Mouse (Mus musculus) adrenal gland, postnatal 10 days (tissue): ENCODE measurements at regions not wholly inside any gene's neighbourhood (a gene's known extent, or its start where the extent isn't known, plus 50 kb on each side); places are given as distances from the start of the nearest gene placed in this dataset.

Source experiments
- DNase-seq: peaks from one replicate; pipeline ENCODE4 v3.0.0; 2021; ENCODE audit warnings: mixed read lengths

DNA sequence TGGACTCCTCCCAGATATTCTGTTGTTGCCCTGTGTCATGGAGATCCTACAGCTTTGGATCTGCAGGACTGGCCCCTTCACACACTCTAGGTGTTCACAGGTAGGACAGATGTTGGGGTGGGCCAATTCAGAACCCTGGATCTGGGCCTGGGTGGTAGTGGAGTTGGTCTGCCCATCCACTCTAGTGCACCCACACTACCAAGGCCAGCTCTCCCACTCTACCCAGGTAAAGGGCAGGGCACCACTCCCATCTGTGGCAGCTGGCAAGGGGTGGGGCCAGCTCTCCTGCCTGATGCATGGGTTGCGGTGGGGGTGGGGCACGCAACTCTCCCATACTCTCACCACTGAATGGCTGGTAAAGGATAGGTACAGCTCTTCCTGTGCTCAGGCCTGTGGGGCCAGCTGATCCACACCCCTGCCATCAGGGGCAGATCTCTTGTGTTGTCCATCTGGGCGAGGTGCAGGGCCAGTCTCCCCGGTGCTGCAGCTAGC, 76.5 kb downstream of the Gja1 start:
- no peak for DNase-seq

DNA sequence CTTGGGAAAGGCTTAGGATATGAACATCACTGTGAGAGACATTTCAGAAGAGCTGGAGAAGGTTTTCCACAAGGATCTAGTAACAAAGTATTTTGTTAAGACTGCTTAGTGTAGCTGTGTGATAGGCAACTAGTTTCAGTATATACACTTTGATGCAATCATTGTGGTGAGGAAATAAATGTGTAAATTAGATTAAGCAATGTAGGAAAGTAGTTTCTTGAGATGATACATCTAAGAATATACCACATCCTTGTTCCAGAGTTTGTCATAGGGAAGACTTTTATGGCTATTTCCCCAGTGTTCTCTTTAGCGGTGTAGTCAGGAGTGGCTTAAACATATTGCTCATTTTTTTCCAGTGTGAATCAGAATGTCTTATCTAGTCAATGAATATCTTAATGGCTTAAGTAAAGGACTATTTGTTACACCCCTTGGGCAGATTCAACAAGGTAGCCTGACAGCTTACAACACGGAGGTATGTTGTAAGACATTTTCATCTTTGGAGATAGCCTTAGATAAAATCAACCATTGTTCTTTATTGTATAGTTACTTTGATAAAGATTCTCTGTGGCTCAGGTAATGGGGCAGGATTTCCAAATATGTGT, 78.8 kb downstream of the Gja1 start:
- no peak for DNase-seq

DNA sequence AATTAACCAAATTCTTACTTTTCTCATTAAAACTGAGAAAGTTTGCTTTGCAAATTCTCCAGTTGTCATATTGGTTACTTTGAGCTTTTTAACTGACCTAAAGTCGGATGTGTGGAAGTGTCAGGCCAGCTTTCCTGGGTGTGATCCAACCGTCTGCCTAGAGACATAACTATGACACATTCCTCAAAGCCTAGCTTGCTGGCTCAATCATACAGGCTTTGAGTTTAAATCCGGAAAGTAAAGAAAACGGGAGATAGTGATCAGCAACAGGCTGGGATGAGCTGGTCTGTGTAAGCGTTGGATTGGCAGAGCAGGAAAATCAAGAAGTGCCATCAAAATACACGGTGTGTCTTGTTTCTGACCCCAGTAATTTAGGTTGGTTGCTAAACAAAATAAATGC, 91.4 kb downstream of the Gja1 start:
- DNase-seq: peak; percentile 44

DNA sequence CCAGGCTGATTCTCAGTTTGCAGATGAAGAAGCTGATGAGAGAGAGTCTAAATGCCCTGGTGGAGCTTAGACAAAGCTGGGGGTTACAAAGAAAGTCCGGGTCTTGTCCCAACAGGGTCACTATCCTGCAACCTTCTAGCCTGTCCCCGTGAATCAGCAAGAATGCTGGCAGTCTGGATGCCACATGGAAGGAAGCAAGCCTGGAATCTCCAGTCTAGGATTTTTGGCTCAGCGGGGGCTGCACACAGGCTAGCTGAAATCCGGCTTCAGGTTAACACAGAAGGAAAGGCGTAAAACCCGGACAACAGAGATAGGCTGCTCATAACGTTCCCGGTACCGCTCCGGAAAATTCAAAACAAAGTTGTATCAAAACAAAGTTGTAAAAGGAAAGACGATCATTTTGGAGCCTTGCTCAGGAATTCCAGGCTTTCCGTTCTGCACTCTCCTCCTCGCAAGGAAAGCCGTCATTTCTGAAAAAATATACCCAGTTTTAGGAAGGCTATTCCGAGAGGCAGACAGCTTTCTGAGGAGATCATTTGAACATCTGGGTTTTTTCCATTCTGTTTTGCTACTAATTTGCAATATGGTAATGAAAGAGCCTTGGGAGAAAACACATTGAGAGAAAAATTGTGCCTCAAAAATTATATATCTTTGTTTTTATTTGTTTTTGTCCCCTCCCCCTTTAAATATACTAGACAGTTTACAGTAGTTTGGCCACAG, 92.0 kb downstream of the Gja1 start:
- peak; percentile 53 for DNase-seq

DNA sequence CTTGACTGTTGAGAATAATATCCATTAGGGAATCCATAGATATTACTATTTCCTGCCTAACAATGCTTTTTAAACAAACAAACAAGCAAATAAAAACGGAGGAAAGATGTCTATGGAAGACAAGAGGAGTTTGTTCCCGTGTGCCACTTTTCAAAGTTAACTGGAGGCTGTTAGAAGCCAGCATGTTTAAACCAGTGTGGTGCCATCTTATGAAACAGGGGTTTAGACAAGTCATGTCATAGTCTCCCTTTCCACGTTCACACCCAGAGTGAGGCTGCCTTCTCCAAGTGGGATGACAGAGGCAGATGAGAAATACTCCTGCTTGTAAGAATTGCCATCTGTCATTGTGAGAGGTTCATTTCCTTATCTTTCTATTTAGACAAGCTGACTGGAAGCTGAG, 92.8 kb downstream of the Gja1 start:
- no peak for DNase-seq

DNA sequence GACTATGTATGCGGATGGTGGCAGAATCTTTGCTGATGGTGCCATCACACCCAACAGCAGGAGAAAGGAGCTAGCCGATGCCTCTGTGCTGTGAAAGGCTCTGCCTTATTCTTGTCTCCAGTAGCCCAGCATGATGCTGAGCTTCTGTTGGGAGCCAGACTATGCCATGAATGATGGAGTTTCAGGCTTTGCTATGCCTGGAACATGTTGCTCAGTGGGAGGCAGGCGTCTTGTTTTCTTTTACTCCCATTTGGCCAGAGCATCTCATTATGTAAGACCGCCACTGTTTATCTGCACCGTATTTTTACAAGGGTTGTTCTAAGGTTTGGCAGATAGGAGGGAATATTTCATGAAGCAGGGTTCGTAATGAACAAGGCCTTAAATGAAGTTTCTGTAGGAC, 97.8 kb downstream of the Gja1 start:
- DNase-seq: no peak

DNA sequence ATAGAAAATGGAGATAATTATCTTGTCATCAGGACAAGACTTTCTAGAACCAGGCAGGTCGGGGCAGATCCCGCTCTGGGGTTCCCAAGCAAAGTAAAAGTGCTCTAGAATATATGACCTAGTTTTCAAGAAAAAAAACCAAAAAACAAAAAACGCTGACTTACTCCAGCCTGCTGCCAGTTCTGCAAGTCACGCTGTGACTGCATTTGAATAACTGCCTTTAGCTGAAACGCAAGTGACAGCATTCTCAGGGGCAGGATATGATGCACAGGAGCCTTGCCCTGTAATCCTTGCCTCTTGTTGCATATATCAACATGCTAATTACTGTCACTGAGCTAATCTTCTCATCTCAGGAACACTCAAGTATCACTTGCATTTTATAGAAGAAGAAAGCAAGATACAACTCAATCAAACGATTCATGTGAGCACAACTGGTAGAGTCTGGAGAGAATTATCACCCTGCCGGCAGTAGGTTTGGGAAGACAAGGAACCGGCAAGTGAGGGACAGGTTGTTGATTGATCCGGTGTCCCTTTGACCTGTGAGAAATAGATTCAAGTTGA, 105.1 kb downstream of the Gja1 start:
- DNase-seq: no peak

DNA sequence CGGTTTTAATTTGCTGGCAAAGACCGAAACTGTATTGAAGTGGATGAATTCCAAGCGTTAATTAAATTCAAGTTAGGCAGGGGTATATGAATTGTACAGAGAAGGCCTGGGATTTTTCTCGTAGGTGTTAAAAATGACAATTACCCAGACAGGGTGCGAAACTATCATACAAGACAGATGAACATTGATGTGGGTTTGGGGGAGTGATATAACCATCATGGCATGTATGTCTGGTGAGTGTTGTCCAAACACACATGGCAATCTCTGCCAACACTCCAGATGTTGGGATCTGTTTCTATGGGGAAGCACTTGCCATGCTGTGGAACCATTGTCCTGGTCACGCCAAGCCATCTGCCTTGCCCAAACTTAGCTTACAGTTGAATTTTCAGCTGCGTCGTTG, 107.8 kb downstream of the Gja1 start:
- DNase-seq: no peak

DNA sequence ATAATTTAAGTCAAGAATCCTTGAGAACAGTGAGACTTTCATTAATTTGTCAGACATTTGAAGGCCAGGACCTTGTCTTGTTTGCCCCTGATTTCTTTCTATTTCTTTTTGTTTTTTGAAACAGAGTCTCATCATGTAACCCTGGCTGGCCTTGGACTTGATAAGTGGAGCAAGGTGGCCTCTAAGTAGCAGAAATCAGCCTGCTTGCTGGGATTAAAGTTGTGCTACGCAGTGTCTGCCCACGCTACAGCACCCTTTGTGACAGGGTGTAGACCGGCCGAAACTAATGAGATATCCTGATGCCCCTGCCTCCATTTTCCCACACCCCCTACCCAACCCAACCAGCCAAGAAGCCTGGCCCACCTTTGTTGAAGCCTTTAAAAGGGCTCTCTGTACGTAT, 108.6 kb downstream of the Gja1 start:
- peak; percentile 40 for DNase-seq

DNA sequence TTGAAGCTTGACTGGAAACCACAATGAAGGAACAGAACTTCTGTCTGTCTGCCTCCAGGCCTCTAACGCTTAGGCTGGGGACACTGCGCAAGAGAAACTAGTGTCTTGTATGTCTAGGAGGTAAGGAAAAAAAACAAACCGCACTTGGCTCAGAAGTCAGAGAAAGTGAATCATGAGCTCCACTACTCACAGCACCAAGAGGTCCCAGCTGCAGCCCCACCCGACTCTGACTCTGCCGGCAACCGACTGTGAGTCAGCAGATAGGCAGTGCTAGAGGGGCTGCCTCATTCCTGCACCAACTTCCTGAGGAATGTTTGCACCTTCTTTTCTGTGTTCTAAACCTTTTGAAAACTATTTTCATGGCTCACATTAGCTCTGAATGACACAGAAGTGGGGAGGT, 109.5 kb downstream of the Gja1 start:
- DNase-seq: peak; percentile 68

DNA sequence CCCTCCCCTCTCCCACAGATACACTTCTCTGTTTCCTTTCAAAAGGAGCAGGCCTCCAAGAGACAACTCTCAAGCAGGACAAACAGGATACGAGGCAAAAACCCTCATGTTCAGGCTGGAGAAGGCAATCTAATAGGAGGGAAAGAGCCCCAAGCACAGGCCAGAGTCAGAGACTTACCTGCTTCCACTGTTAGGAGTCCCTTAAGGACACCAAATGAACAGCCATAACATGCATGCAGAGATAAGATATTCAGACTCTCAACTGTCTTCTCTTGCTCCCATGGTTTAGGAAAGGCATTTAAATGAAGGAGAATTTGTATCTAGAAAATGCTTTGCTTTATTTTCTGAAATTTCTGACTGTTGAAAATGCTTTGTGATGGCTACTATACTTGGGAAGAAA, 116.3 kb downstream of the Gja1 start:
- DNase-seq: no peak

DNA sequence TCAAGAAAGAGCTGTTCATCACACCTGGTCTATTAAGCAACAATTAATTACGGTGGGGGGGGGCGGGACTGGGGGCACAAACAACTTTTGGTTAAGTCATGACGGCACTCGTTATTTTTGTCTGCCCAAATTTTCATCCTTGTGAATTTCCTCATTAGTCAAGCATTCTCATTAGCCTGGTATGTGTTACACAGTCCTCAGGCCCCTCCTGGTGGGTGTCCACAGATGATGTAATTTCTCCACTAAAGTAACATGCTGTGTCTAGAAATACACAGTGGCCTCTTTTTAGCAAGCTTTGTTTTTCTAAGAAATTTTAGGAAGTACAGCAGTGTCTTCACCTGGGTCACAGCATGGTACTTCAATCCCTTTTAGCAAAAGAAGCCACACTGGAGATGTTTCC, 118.2 kb downstream of the Gja1 start:
- no peak for DNase-seq

DNA sequence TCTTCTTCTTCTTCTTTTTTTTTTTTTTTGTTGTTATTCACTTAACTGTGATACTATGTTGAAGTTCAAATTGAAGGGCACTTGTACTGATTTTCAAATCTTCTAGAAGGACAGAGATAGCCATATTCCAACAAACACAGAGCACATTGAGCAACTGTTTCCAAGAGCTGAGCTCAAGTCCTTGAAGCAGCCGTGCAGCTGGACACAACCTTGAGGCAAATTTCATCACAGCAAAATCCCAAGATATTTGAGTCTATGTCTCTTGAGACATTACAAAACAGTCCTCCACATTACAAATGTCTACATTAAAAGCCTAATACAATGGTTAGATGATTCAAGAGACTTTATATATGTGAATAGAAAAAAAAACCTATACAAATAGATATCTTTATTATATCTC, 141.9 kb downstream of the Gja1 start:
- DNase-seq: peak; percentile 37

DNA sequence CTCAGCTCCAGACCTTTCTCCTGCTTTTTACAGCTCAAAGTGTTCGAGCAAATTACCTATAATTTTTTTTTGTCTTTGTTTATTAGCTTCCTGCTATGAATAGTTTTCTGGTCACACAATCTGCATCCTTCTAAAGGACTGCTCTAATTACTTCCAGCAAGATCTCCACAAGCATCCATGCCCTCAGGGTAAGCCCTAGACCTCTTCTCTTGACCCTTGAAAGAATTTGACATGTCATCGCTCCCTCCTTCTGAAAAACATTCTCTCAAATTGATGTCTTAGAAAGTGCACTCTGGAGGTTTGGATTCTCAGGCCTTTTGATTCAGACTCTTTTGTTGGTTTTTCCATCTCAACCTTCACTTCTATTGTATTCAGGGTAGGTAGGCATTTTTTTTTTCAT, 148.7 kb downstream of the Gja1 start:
- no peak for DNase-seq

DNA sequence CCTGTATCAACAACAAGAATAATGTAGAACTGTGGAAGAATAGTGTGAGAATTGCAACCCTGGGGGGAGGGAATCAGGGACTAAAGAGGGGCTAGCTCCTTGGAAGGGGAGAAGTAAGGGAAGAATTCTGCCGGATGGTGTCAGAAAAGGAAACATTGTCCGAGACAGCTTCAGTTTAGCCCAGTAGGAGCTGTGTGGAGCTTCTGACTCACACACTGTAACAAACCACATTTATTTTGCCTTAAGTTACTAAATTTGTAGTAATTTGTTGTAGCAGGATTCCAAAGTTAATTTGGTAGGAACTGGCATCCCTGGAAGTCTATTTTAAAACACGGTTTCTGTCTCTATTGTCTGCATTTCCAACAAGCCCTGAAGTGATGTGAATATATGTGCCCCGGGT, 160.0 kb downstream of the Gja1 start:
- no peak for DNase-seq

DNA sequence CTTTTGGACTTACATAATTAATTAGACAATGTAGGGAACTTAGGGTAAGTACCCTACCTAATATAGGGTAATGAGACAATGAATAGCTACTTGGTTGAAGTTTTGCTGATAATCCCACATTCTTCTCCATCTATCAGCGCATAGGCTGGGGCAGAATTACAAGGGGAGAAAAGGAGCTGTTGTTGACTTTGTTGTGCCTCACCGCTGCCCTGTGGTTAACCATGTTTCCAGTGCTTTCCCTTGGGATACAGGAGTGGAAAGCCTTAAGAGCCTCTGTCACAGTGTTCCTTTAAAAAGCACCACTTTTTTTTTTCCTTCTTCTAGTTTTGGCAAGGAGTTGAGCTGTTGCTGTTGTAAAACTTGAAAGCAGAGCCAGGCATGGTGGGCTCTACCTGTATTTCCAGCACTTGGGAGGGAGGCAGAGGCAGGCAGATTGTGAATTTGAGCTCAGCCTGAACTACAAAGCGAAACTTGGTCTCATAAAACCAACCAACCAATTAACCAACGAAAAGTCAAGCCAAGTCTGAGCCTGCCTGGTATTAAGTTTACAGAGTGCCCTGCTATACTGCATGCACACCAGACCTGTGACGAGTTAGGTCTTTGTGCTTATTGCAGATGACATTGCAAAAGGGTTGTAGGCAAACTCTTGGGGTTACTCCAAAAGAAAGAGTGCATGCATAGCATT, 162.8 kb downstream of the Gja1 start:
- no peak for DNase-seq

DNA sequence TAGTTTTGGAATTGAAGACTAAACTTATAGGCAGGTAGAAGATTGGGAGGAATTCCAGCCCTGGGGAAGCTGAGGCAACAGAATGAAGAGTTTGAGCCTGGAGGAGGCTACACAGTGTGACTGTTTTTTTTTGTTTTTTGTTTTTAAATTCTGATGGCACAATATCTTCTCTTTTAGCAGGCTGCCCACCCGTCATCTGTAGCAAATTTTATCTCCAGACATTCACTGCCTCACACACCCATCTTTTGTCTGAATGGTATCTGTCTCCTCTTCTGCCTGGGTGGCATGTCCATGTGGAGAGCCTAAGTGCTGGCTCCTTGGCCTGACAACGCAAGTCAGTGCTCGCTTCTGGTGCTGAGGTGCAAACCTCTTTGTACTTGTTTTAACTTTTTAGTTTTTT, 165.0 kb downstream of the Gja1 start:
- no peak for DNase-seq

DNA sequence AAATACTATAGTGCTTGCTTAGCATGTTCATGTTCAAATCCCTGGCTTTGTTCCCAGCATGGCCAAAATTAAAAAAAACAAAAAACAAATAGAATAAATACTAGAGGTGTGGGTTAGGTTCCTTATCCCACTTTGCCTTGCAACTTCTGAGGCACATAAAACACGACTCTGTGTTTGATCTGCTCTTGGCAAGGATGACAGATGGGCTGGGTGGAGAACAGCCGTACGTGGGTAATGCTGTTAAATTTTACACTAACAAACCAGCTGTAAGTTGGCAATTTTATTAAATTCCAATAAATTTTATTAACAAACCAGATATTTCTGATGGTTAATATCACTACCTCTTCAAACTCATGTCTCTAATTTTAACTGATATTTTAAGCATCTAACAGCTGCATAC, 168.9 kb downstream of the Gja1 start:
- DNase-seq: no peak

DNA sequence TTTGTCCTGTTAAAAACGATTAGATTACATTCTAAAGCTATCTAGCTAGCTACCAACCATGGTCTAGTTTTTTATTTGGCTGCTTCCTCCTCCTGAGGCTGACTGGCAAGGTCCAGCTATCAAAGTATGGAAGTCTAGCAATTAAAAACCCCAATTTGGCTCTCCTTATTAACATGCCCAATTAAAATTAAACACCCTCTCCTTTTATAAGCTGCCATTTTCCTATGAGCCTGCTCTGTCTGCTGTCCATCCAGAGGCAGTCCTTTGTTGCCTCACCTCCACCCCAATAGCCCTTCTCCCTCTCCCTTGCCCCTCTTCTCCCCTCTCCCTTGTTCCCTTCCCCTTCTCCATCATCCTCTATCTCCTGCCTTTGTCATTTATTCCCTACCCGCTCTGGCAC, 169.7 kb downstream of the Gja1 start:
- no peak for DNase-seq

DNA sequence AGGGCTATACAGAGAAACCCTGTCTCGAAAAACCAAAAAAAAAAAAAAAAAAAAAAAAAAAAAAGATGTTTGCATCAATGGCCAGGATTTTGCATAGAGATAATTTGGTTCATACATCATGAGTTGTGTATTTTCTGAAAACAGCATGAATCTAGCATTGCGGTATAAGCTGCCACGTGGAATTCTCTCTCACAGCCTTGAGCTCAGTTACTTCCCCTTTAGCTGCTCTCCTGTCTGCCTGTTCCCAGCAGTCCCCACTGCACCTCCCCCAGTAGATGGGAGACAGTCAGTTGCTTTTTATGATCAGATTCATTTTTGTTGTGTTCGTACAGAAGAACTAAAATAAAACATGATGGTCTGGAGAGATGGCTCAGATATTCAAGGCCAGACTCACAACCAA, 170.7 kb downstream of the Gja1 start:
- DNase-seq: no peak

DNA sequence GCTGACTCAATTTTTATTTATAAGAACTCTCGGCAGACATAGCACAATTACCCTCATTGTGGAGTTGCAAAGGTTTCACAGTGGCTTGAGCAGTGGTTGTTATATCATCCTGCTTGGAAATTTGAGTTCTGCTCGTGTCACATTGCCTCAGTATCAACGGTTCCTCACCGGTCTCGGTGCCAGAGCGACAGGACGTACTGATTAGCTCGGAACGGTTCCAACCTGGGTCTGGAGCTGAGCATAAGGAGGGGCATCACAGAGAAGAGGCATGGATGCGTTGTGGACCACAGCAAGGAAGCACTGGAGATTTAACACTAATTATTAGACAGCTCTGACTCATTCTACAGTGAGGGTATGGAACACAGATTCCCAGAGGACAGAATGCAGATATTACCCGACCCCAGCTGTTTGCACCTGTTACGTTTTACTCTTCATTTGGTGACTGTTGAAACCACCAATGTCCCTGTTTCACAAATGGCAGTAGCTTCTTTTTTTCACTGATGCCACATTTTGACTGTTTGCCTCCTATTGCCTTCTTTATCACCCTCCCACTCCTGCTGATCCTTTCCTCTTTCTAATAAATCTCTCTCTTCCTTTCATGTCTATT, 189.8 kb downstream of the Gja1 start:
- no peak for DNase-seq

DNA sequence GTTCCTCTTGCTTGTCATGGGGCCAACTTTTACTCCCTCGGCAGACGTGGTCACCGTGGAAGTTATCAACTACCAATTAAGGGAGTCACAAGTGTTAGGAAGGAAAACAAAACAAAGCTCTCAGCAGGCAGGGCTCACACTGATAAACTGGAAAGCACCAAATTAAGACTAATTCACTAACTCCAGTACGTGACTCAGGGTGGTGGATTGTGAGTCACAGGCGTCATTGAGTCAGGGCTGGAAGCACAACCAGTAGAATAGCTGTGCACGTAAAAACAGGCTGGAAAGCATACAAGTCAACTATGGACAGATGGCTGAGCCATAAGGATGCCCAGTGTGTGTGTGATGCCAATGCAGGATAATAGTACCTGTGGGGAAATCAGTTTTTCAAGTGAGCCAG, 204.9 kb downstream of the Gja1 start:
- DNase-seq: peak; percentile 9

DNA sequence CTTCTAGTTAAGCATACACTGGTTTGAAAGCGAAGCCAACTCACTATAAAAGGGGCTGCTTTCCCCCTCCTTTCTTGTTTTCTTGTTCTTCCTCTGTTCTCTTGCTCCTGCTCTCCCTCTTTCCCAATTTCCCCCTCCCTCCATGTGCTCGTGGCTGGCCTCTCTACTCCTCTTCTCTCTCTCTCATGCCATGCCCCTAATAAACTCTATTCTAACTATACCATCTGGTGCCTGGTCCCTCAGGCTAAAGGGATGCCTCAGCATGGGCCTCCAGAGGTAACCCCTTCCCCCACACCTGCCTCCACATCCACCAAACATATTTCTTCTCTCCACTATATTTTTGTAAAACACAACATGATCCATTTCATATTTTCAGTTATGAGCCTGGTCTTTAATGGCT, 210.1 kb downstream of the Gja1 start:
- DNase-seq: no peak
